Mouse (Mus musculus) liver, embryonic 11.5 days (tissue): ENCODE results near the gene Cog6. TPM values are rescaled to one million over a fixed set of nuclear protein-coding genes. Genes with fewer than 3 reads are reported as not detected.
A peak's percentile ranks its signal among the peaks of the same experiment; 100 is the strongest.

Experiments used
- ATAC-seq: fragments of 200-750 bp; cut with Nextera tagmentation; replicated peaks from 2 replicates; pipeline ENCODE4 v1.8.0; 2017; ENCODE audit warnings: moderate number of reproducible peaks, mild to moderate bottlenecking, moderate TSS enrichment, moderate library complexity; ENCODE audit not compliant: low FRiP score
- DNase-seq: peaks from one replicate; pipeline ENCODE4 v3.0.0-alpha.2; 2017; ENCODE audit warnings: low spot score
- H3K27ac ChIP-seq: fragments of 300-500 bp; sonication (generic); 2 replicates; pipeline ENCODE4 v1.5.1; 2014; ENCODE audit warnings: mild to moderate bottlenecking, low read depth, low read length, control low read depth
- H3K27me3 ChIP-seq: fragments of 300-500 bp; sonication (generic); replicated peaks from 2 replicates; pipeline ENCODE4 v1.6.1; 2014; ENCODE audit warnings: low read length, mixed read lengths; ENCODE audit not compliant: control insufficient read depth, insufficient read depth
- H3K36me3 ChIP-seq: fragments of 300-500 bp; sonication (generic); 2 replicates; pipeline ENCODE4 v1.6.1; 2014; ENCODE audit warnings: mild to moderate bottlenecking, low read length, moderate library complexity, mixed read lengths; ENCODE audit not compliant: control insufficient read depth, insufficient read depth
- H3K4me1 ChIP-seq: fragments of 300-500 bp; sonication (generic); replicated peaks from 2 replicates; pipeline ENCODE4 v1.6.1; 2014; ENCODE audit warnings: low read length, mixed read lengths; ENCODE audit not compliant: control insufficient read depth, insufficient read depth
- H3K4me2 ChIP-seq: fragments of 300-500 bp; sonication (generic); 2 replicates; pipeline ENCODE4 v1.6.1; 2014; ENCODE audit warnings: mild to moderate bottlenecking, control low read depth, moderate library complexity
- H3K4me3 ChIP-seq: fragments of 300-500 bp; sonication (generic); 2 replicates; pipeline ENCODE4 v1.5.1; 2014; ENCODE audit warnings: low read depth, low read length, control low read depth
- H3K9ac ChIP-seq: fragments of 300-500 bp; sonication (generic); 2 replicates; pipeline ENCODE4 v1.6.1; 2014; ENCODE audit warnings: low read depth, low read length, control low read depth
- H3K9me3 ChIP-seq: fragments of 300-500 bp; sonication (generic); 2 replicates; pipeline ENCODE4 v1.6.1; 2016; ENCODE audit warnings: low read length, inconsistent platforms, mixed read lengths; ENCODE audit not compliant: control insufficient read depth
- WGBS: fragments of 180-500 bp; shearing (Covaris S2); extraction: QIAGEN DNeasy Blood & Tissue Kit; methylation state at CpG from one replicate; pipeline ENCODE4 v1.1.7; 2014; 5-methylcytosine and 5-hydroxymethylcytosine counted together
- polyA plus RNA-seq: library from polyadenylated mRNA; unstranded; fragments of >200 nt; fragmentation: Nextera tagmentation; extraction: Ambion mirVana; gene quantifications from 2 replicates; pipeline ENCODE4 v1.2.1, GENCODE M21; 2014

The Cog6 gene
- 28.7 and 34.3 TPM in 2 replicates for polyA plus RNA-seq

- H3K9me3 ChIP-seq, result no peaks in the 10 kb centered on the region
- 5% methylated on average over 53 of the region's 53 CpGs for WGBS
- H3K9ac ChIP-seq, result peak within 1 kb of the TSS; percentile 78
- peaks cover 3% of the 10 kb centered on the region; the same call in 1 of the 2 replicates for H3K36me3 ChIP-seq
- DNase-seq (peak; percentile 83), ATAC-seq (peak; percentile 94)
- H3K4me3 ChIP-seq, result peak within 1 kb of the TSS; percentile 81
- H3K27me3 ChIP-seq, result no peaks in the 10 kb centered on the region
- no peaks in the 10 kb centered on the region; the same call in 1 of the 2 replicates for H3K4me1 ChIP-seq
- H3K4me2 ChIP-seq, result peak within 1 kb of the TSS; percentile 87
- H3K27ac ChIP-seq, result peak within 1 kb of the TSS; percentile 60; the same call in 1 of the 2 replicates
These were observed at the start of gene Cog6 for GRCm38 (mm10) chr3:53016436-53017340. Gene Cog6 (minus strand): TSS chr3:53017237.

DNA sequence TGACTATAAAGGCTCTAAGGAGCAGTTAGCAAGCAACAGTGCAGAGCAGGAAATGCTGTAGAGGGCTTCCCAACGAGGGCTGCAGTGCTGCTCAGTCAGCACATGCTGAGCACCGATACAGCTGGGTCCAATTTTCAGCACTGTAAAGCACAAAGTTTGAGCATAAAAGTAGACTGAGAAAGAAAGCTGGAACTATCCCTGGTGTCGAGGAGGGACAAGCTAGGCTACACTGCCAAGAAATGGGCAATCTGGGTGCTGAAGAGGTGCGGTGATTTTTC is 49.0 kb upstream of the Cog6 start:
- no peak overlapping the region for H3K9ac ChIP-seq
- no peak for ATAC-seq
- H3K27ac ChIP-seq, result no peak overlapping the region
- H3K9me3 ChIP-seq, result no peaks in the 10 kb centered on the region
- no peaks in the 10 kb centered on the region for H3K27me3 ChIP-seq
- WGBS, result 71% methylated on average over 4 of the region's 4 CpGs
- no peaks in the 10 kb centered on the region for H3K36me3 ChIP-seq
- H3K4me1 ChIP-seq, result no peaks in the 10 kb centered on the region
- DNase-seq, result no peak
- no peak overlapping the region for H3K4me3 ChIP-seq
- H3K4me2 ChIP-seq, result no peak overlapping the region

- Histone ChIP-seq H3K36me3 (no peaks in the 10 kb centered on the region), H3K4me3 (no peak overlapping the region), H3K27ac (no peak overlapping the region), H3K27me3 (no peaks in the 10 kb centered on the region), H3K9me3 (no peaks in the 10 kb centered on the region), H3K9ac (no peak overlapping the region), H3K4me2 (no peak overlapping the region), H3K4me1 (no peaks in the 10 kb centered on the region)
- DNase-seq (no peak), ATAC-seq (no peak)
- 86% methylated on average over 13 of the region's 13 CpGs for WGBS
These were observed 48.4 kb upstream of the Cog6 start for GRCm38 (mm10) chr3:53065267-53066094.

DNA sequence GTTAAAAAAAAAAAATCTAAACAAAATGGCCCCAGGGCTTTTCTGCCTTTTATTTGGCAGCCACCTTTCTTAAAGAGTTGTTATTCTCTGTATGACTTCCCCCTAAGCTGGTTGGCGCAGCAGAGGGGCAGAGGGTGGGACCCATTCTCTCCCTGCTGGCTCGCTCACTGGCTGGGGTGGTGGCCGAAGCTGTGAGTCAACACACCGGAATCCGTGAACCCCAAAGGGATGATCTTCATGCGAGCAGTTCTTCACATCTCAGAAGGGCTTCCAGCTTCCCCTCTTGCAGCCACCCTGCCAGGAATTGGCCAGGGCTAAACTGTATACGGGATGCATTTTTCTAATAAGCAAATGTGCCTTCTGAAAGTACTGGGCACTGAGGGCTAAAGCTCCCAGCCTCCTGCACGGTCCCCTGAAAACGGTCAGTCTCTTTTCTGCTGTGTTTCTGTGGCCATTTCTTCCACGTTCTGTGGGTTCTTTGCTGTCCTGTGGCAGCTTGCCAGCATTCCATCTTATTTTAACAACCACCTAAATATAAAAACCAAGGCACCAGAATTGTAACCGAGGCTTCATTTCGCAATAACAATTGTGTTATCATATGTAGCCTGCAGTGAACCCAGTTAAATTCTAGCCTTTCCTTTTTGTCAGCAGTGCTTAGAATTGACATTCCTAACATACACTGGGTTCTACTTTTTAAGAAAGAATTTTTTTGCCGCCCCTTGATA is 46.5 kb upstream of the Cog6 start:
- Histone ChIP-seq H3K27me3 (no peaks in the 10 kb centered on the region), H3K4me1 (no peaks in the 10 kb centered on the region; the same call in 1 of the 2 replicates)

GRCm38 (mm10) chr3:53059959-53060358 is 42.9 kb upstream of the Cog6 start:
- Histone ChIP-seq H3K27me3 (no peaks in the 10 kb centered on the region), H3K27ac (no peak overlapping the region), H3K9ac (no peak overlapping the region), H3K4me1 (no peaks in the 10 kb centered on the region; the same call in 1 of the 2 replicates), H3K4me2 (no peak overlapping the region), H3K9me3 (no peaks in the 10 kb centered on the region), H3K4me3 (no peak overlapping the region), H3K36me3 (no peaks in the 10 kb centered on the region)
- DNase-seq (no peak), ATAC-seq (no peak)
- 77% methylated on average over 2 of the region's 2 CpGs for WGBS

More for the DNA sequence above, 46.5 kb upstream of the Cog6 start:
- Histone ChIP-seq H3K4me3 (no peak overlapping the region), H3K4me2 (no peak overlapping the region), H3K9me3 (no peaks in the 10 kb centered on the region), H3K9ac (no peak overlapping the region), H3K27ac (no peak overlapping the region), H3K36me3 (no peaks in the 10 kb centered on the region)
- DNase-seq (no peak), ATAC-seq (no peak)
- 58% methylated on average over 13 of the region's 13 CpGs for WGBS

DNA sequence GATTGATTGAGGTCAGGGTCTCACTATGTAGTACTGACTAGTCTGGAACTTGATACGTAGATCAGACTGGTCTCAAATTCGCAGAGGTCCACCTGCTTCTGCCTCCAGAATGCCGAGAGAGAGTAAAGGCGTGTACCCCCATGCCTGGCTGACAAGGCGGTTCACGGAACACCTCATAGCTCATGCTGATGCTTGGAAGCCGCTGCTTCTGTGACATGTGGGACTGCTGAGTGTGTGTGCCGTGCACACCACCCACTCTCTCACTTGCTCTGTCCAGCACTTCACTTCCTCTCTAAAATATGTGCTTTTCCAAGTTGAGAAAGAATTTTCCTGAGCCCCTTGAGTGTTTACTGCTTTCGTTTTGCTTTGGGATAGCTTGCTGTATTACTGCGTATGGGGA is 39.4 kb upstream of the Cog6 start:
- Histone ChIP-seq H3K9me3 (no peaks in the 10 kb centered on the region), H3K27ac (no peak overlapping the region), H3K9ac (no peak overlapping the region), H3K4me2 (no peak overlapping the region), H3K27me3 (no peaks in the 10 kb centered on the region), H3K4me3 (no peak overlapping the region), H3K36me3 (no peaks in the 10 kb centered on the region), H3K4me1 (no peaks in the 10 kb centered on the region; the same call in 1 of the 2 replicates)
- 77% methylated on average over 10 of the region's 10 CpGs for WGBS
- no peak for ATAC-seq
- DNase-seq, result no peak

GRCm38 (mm10) chr3:53052385-53052784 is 35.3 kb upstream of the Cog6 start:
- H3K9me3 ChIP-seq, result no peaks in the 10 kb centered on the region
- no peak for DNase-seq
- H3K27me3 ChIP-seq, result no peaks in the 10 kb centered on the region
- H3K4me2 ChIP-seq, result no peak overlapping the region
- no peak overlapping the region for H3K27ac ChIP-seq
- H3K4me1 ChIP-seq, result no peaks in the 10 kb centered on the region
- 77% methylated on average over 8 of the region's 8 CpGs for WGBS
- no peak overlapping the region for H3K9ac ChIP-seq
- H3K36me3 ChIP-seq, result no peaks in the 10 kb centered on the region
- ATAC-seq, result no peak
- no peak overlapping the region for H3K4me3 ChIP-seq

GRCm38 (mm10) chr3:53046371-53046770 is 29.3 kb upstream of the Cog6 start:
- 74% methylated on average over 6 of the region's 6 CpGs for WGBS
- H3K27ac ChIP-seq, result no peak overlapping the region
- ATAC-seq (no peak), DNase-seq (no peak)
- H3K36me3 ChIP-seq, result no peaks in the 10 kb centered on the region
- H3K9ac ChIP-seq, result no peak overlapping the region
- no peak overlapping the region for H3K4me2 ChIP-seq
- no peak overlapping the region for H3K4me3 ChIP-seq
- H3K4me1 ChIP-seq, result no peaks in the 10 kb centered on the region
- peaks cover 18% of the 10 kb centered on the region for H3K27me3 ChIP-seq
- H3K9me3 ChIP-seq, result no peaks in the 10 kb centered on the region
